Mouse (Mus musculus) c-Kit-positive CD71-positive TER-119-positive erythroid progenitor cells, embryonic 14.5 days (primary cell): ENCODE measurements around the gene Slbp.

ENCODE experiments used
- DNase-seq: peaks from one replicate; pipeline ENCODE4 v3.0.0-alpha.2; 2013; ENCODE audit warnings: low spot score

Slbp gene

DNA sequence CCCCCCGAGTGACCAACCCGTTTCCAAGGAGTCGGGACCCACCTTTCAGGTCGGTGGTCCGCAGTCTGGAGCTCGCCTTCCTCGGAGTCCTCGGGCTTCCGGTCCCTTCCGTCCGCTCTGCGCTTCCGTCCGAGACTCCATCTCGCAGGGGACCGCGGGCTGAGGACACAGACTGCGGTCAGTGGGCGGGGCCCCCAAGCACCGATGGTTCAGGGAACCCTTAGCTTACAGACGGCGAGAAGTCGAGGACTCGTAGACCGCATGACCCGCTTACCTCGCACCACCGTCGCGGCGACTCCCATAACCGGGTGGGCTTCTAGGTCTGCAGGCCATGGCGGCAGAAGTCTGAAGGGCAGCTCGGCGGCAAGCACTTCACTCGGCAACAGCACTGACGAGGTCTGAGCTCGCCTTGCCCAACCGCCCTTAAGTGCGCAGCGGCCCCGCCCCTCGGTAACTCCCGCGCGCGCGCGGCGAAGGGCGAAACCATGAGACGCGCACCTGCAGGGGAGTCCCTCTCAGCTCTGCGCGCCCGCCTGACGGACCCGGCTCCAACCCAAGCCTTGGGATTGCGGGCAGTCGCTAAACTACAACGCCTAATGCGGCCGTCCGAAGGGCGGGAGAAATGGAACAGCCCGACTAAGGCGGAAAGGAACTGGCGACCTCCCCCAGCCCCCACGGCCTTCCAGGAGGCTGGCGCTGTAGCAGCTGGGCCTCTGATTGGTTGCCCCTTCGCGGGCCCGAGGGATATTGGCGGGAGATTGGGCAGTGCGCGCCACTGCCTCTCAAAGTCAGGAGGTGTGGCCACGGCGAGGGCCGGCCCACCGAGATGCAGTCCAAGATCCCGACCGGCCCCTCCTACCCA lies at the start of gene Slbp:
TSS of gene Slbp (minus strand) at position 654 of the 862 bp plus-strand sequence.
- DNase-seq = peak; percentile 95

GRCm38 (mm10) chr5:33701832-33702231 lies 49.5 kb upstream of the Slbp start:
- DNase-seq = no peak

DNA sequence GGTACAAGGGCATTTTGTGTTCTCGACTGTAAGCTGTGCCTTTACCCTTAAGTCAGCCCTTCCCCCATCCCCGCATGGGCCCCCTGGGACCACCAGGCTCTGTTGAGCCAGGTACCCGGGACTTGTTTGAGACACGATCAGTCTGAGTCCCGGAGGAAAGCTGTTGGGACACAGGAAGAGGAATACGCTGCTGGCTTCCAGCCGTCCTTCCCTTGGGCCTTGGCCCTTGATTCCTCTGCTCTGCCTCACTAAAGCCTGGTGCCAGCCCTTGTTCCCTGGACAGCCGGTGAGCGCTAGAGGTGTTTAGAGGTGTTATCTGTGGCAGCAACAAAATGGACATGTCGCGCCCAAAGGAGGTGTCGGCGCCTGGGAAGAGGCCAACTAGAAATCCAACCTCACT lies 47.6 kb upstream of the Slbp start:
- DNase-seq = no peak

DNA sequence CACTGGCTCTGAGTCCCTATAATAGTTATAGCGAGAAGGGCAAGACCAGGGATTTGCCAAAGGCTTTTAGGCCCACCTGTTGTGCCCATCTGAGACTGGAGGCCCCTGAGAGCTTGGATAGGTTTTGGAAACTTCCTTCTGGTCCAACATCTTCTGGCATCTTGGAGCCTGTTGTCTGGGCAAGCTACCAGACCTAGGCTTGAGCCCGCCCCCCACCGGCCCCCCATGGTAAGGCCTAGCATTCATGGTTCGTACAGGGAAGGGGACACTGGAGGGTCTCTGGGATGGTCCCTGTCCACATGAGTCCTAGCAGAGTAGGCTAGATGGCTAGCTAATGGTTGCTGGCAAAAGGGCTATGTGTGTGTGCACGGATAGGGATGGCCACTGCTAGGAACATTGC lies 46.3 kb upstream of the Slbp start:
- no peak for DNase-seq

GRCm38 (mm10) chr5:33697947-33698512 lies 45.7 kb upstream of the Slbp start:
- DNase-seq = no peak

DNA sequence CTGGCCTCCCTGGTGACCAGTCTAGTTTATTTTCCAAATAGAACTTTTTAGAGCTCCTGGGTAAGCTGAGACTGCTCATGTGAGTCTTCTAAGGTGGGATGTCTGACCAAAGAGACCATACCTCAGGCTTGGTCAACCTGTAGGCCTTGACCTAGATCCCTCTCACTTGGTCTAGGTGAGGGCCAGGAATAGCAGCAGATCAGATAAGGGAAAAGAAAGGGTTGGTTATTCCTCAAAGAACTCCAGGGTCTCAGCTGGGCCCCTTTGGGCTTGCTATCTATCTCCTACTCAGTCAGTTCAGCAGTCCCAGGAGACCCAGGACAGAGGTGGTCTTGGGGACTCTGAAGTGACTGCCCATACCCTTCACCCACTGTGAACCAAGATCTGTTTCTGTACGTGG lies 45.2 kb upstream of the Slbp start:
- no peak for DNase-seq

DNA sequence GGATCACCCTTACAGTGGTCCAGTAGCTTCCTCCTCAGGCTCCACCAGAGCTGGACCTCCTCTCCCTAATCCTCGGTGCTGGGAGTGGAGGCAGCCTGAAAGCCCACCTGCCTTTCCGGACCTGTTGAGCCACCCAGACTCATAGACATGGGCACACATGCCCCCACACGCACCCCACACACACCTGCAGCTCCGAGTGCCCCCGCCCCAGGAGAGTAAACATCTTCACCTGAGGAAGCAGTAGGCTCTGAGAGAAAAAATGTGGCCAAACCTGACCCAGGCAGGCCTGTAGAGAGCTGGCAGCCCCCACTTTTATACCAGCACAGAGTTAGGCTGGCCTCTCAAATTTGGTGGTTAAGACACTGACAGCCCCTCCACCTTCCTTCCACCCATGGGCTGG lies 44.1 kb upstream of the Slbp start:
- DNase-seq = no peak

GRCm38 (mm10) chr5:33695718-33696121 lies 43.3 kb upstream of the Slbp start:
- no peak for DNase-seq

GRCm38 (mm10) chr5:33694848-33695717 lies 42.7 kb upstream of the Slbp start:
- no peak for DNase-seq

GRCm38 (mm10) chr5:33694461-33694847 lies 42.1 kb upstream of the Slbp start:
- no peak for DNase-seq

GRCm38 (mm10) chr5:33692393-33692792 lies 40.0 kb upstream of the Slbp start:
- no peak for DNase-seq

GRCm38 (mm10) chr5:33689852-33690645 lies 37.7 kb upstream of the Slbp start:
- no peak for DNase-seq

- no peak for DNase-seq
These were observed 37.0 kb upstream of the Slbp start for GRCm38 (mm10) chr5:33689221-33689844.

DNA sequence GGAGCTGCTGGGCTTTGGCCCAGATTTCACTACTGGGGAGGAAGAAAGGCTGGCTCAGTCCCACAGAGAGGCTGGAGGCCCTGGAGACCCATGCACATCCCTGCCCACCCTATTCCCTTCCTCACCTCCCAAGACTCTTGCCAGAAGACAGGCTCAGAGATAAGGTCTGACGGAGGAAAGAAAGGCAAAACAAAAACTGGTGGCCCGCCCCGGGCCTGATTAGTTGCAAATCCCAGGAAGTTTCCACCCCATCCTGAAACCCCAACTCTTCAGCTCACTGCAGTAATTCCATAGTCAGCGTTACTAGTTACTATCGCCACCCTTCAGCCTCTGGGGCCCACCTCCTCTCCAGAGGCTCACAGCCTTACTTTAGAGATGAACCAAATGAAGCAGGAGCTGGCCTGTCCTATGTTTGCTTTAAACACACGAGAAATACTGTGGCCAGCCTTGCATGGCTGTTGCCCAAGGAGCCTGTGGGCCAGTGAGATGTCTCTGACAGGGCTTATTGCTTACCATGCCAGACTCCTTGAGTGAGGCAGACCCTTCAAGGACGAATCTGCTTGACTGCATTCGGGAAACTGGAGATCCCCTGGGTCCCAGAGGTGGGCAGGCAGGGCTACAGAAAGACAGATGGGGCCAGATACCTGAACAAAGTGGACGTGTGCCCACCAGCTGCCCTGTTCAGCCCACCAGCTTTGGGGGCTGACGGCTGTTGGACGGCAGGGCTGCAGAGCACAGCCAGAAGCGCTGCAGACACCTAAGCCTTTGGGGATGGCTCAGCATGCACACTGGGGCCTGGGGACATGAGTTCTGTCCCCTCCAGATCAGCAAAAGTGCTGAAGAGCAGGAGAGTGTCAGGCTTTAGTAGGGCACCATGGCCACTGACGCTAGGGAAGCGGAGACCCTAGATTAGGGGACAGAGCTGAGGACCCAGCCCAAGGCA lies 36.2 kb upstream of the Slbp start:
- no peak for DNase-seq

- DNase-seq = no peak
These were observed 34.8 kb upstream of the Slbp start for GRCm38 (mm10) chr5:33687142-33687541.

DNA sequence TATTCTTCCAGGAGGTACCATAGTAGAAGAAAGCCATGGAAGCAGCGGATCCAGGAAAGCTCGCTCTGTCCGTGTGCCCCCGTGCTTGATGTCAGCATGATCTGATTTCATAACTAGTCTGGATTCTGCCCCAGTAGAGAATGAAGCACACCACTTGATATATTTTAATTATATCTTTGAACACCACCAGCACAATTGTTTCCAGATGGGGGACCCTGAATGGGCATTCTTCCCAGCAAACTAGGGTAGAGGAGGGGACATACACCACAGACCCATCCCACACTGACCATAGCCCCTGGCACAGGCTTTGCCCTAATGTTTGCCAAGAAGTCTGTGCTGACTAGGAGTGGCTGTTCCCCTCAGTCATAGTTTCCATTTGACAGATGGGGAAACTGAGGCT lies 32.6 kb upstream of the Slbp start:
- DNase-seq = no peak

DNA sequence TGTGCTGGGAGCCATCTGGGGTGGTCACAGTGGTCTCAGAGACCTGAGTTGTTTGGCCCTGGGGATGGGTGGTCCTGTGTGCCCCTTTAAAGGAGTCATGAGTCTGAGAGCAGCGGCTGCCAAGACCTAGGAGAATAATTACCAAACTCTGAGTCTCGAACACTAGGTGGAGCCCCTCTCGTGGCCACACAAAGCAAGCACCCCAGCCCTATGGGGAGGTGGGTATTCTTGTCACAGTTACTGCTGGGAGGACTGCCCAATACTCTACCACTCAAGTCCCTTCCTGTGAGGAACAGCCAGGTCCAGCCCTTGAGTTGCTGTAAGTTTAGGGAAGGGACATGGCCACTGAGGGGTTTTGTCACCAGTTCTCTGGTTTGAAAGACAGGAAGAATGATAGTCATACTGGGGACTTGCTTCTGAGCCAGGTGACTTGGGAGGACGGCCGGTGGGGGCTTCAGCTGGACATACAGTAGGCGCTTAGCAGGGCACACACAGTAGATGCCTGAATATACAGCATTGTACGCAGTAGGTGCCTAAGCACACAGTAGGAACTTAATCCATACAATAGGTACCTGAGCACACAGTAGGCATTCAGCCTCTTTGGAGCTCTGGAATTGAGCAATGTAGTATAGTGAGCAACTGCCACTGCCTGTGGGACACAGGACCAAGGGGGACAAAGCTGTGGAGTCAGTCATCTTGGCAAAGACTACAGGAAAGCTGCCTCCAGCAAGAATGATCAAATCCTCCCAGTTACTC lies 31.7 kb upstream of the Slbp start:
- DNase-seq = no peak

GRCm38 (mm10) chr5:33682963-33683362 lies 30.6 kb upstream of the Slbp start:
- DNase-seq = no peak

DNA sequence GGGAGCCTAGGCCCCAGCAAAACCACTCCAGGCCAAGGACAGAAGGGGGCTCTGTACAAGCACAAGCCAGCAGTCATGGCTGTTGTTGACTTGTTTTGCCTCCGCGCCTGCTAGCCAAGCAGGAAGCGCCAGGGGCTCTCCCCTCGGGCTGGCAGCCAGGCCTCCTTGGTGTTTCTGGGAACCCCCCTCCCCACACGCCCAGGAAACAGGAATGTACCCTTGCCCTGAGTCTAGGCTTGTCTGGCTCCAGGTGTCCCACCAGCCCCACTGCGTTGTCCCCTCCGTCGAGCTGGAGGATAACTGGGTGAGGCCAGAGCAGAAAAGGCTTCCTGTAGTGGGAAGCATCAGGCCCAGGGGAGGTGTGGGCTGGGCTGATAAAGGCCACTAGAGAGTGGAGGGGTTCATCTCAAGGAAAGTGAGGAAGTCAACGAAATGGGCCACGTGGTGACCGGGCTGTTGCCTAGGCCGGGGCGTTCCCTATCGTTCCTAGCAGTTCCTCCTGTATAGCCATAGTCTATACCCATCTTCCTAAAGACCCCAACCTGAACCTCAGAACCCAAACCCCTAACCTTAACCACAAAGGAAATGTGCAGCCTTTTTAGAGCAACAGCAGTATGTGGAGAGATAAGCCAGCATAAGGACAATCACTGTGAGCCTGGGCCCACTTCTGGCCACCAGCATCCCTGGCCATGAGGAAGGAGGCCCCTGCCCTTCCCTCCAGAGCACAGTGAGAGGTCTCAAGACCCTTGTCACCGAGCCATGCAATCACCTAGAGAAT lies 29.4 kb upstream of the Slbp start:
- DNase-seq = peak; percentile 26
